In genomic region chr17:75101994-75102393, GRCm38 (mm10) we compare ENCODE assay signal across 24 mouse cellular contexts.
A peak's percentile ranks its signal among the peaks of the same experiment; 100 is the strongest.
DNase-seq lines count a peak whose midpoint lies in the region; ATAC-seq lines count a peak whose summit lies in the region.
"Had no signal": no experiment of that assay in that cellular context is flagged by ENCODE, and none has a peak within 500 bp of the region (broad histone marks: within the 10 kb centered on the region; RNA-seq: fewer than 3 reads in every experiment).

No protein-coding gene starts in this region.

- WGBS in kidney, embryonic 15.5 days, result 83% methylated on average over 8 of the region's 8 CpGs
- WGBS in limb, embryonic 15.5 days, result 31% methylated on average over 8 of the region's 8 CpGs

- H3K9me3 ChIP-seq in kidney, embryonic 15.5 days (replicated peaks), result no peaks in the 10 kb centered on the region
- H3K9me3 ChIP-seq in megakaryocyte, embryonic 14.5 days, result no peaks in the 10 kb centered on the region
- H3K9me3 ChIP-seq in limb, embryonic 15.5 days, result no peaks in the 10 kb centered on the region
- H3K9me3 ChIP-seq: embryonic facial prominence, embryonic 12.5 days; embryonic facial prominence, embryonic 15.5 days; heart, embryonic 12.5 days; heart, embryonic 15.5 days; hindbrain, embryonic 10.5 days; hindbrain, embryonic 13.5 days had no signal

- no peaks in the 10 kb centered on the region for H3K27me3 ChIP-seq in kidney, embryonic 15.5 days
- no peaks in the 10 kb centered on the region for H3K27me3 ChIP-seq in megakaryocyte, embryonic 14.5 days (replicated peaks)
- no peaks in the 10 kb centered on the region for H3K27me3 ChIP-seq in limb, embryonic 15.5 days
- H3K27me3 ChIP-seq: embryonic facial prominence, embryonic 12.5 days; embryonic facial prominence, embryonic 15.5 days; heart, embryonic 12.5 days; heart, embryonic 15.5 days had no signal

- peaks cover 27% of the 10 kb centered on the region for H3K4me1 ChIP-seq in kidney, embryonic 15.5 days
- H3K4me1 ChIP-seq in megakaryocyte, embryonic 14.5 days, result peaks cover 85% of the 10 kb centered on the region
- H3K4me1 ChIP-seq in limb, embryonic 15.5 days, result peaks cover 22% of the 10 kb centered on the region
- H3K4me1 ChIP-seq: heart, embryonic 12.5 days; heart, embryonic 15.5 days had no signal

- ATAC-seq in kidney, embryonic 15.5 days (replicated peaks; ENCODE audit: low FRiP score), result no peak
- no peak for ATAC-seq in megakaryocyte, adult 5-6 weeks (ENCODE audit: poor library complexity, severe bottlenecking)
- no peak for ATAC-seq in limb, embryonic 15.5 days (ENCODE audit: insufficient number of reproducible peaks, low FRiP score, low TSS enrichment, low read depth)
- ATAC-seq: forebrain, embryonic 14.5 days; forebrain, postnatal 0 days; hindbrain, embryonic 16.5 days had no signal

- no peak overlapping the region for H3K4me3 ChIP-seq in kidney, embryonic 15.5 days (replicated peaks)
- peak overlapping the region; percentile 38 for H3K4me3 ChIP-seq in megakaryocyte, embryonic 14.5 days (replicated peaks)
- no peak overlapping the region for H3K4me3 ChIP-seq in limb, embryonic 15.5 days
- H3K4me3 ChIP-seq: embryonic facial prominence, embryonic 12.5 days; embryonic facial prominence, embryonic 15.5 days; heart, embryonic 12.5 days; heart, embryonic 15.5 days; hindbrain, embryonic 10.5 days; hindbrain, embryonic 13.5 days had no signal

- no peak overlapping the region for H3K9ac ChIP-seq in kidney, embryonic 15.5 days
- H3K9ac ChIP-seq in limb, embryonic 15.5 days, result no peak overlapping the region
- H3K9ac ChIP-seq: embryonic facial prominence, embryonic 12.5 days; embryonic facial prominence, embryonic 15.5 days; forebrain, postnatal 0 days; heart, embryonic 12.5 days; heart, embryonic 15.5 days; hindbrain, embryonic 13.5 days had no signal

- H3K36me3 ChIP-seq in kidney, embryonic 15.5 days, result no peaks in the 10 kb centered on the region
- H3K36me3 ChIP-seq in megakaryocyte, embryonic 14.5 days (replicated peaks; ENCODE audit: low read length), result peaks cover 82% of the 10 kb centered on the region
- H3K36me3 ChIP-seq in limb, embryonic 15.5 days, result no peaks in the 10 kb centered on the region
- H3K36me3 ChIP-seq: embryonic facial prominence, embryonic 12.5 days; embryonic facial prominence, embryonic 15.5 days; heart, embryonic 12.5 days; heart, embryonic 15.5 days; hindbrain, embryonic 10.5 days; hindbrain, embryonic 13.5 days had no signal

- H3K4me2 ChIP-seq in kidney, embryonic 15.5 days, result no peak overlapping the region
- H3K4me2 ChIP-seq in limb, embryonic 15.5 days, result no peak overlapping the region
- H3K4me2 ChIP-seq: embryonic facial prominence, embryonic 12.5 days; embryonic facial prominence, embryonic 15.5 days; heart, embryonic 12.5 days; heart, embryonic 15.5 days; hindbrain, embryonic 13.5 days had no signal

- H3K27ac ChIP-seq in kidney, embryonic 15.5 days, result peak overlapping the region; percentile 82
- peak overlapping the region; percentile 51; the same call in 1 of the 2 replicates for H3K27ac ChIP-seq in limb, embryonic 15.5 days
- H3K27ac ChIP-seq: embryonic facial prominence, embryonic 12.5 days; embryonic facial prominence, embryonic 15.5 days; heart, embryonic 15.5 days; hindbrain, embryonic 10.5 days; hindbrain, embryonic 13.5 days had no signal

- no peak for DNase-seq in kidney, adult 18-20 months
- DNase-seq in adrenal gland, adult 8-10 months, result no peak
- DNase-seq: adrenal gland, postnatal 14 days; cerebellum, adult 11 months; cerebellum, adult 2 months; cerebellum, adult 9-11 months; cerebellum, postnatal 25 days; forebrain, postnatal 0 days; gastrocnemius, postnatal 25 days; heart, adult 18-20 months; heart, postnatal 10 days; heart, postnatal 36 days had no signal
